Mouse (Mus musculus): ENCODE measurements around the gene Ttll11.

The Ttll11 gene

DNA sequence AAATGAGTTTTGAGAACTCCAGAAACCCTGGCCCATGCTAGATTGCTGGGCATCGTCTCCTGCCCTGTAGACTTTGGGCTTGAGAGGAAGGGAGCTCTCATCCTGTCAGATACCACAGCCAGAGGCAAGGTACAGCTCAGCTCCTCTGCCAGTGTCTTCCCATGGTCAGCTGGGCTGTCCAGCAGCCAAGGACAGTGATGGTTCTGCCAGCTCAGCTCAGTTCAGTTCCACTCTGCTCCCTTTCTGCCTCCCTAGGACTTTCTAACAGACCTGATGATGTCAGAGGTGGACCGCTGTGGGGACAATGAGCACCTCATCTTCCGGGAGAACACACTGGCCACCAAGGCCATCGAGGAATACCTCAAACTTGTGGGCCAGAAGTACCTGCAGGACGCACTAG, 267.1 kb downstream of the Ttll11 start:
- intact Hi-C loops (cut with DNase I) = no loop called here

DNA sequence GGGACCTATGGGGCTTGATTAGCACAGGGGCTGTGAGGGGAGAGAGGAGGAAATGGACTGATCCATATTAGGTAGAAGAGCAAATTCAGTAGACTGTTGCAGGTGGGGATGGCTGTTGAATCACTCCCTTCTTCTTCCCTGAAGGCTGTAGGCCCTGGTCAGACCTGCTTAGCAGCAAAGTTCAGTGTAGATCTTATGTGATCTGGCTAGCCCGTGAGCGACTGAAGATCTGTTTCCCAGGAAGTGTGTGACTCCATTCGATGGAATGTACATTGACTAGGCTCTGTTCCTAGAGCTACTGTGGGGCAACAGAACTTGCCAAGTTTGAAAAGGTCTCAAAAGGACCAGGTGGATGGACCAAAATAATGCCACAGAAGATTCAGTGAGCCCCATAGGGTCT, 276.5 kb downstream of the Ttll11 start:
- intact Hi-C loops (cut with DNase I) = no loop called here

DNA sequence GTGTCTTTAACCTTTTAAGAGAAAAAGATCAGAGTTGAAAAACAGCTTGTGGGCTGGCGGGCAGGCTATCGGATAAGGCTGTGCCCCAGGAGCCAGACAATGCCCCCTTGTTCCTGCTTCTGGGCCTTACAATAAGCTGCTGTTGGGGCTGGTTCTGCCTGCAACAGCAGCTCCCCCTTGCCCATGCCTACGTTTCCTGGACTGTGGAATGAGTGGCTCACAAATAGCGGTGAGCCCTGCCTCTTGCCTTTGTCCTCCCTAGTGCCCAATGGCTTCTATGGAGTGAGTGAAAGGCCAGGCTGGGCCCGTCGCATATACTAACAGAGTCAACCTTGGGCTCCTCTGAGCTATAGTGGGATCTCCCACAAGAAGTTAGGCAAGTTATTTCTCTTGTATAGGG, 277.1 kb downstream of the Ttll11 start:
- intact Hi-C loops (cut with DNase I) = no loop called here

DNA sequence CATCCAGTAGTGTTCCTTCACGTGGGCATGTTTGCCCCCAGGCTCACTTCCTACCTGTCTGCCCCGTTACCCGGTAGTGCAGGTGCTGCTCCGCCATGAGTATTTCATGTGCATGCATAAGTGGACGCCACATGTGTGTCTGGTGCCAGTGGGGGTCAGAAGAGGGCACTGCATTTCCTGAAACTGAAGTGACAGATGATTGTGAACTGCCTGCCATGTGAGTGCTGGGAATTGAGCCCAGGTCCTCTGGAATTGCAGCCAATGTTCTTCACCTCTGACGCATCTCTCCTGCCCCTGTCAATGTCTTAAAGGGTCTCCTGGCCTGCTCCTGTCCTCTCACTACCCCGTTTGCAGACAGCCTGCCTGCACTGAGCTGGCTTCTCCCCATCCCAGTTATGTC, 277.7 kb downstream of the Ttll11 start:
- intact Hi-C loops (cut with DNase I) = no loop called here

Measured in adrenal gland (tissue).